Mouse (Mus musculus) heart, embryonic 13.5 days (tissue): Measurements from ENCODE around the gene Crxos. TPM values are rescaled to one million over a fixed set of nuclear protein-coding genes. Genes with fewer than 3 reads are reported as not detected.

Experiments used
- ATAC-seq: fragments of 200-750 bp; cut with Nextera tagmentation; 2 replicates; pipeline ENCODE4 v1.8.0; 2017; ENCODE audit warnings: moderate TSS enrichment; ENCODE audit not compliant: insufficient number of reproducible peaks, low FRiP score, low TSS enrichment; ENCODE audit errors: extremely low read depth
- H3K27ac ChIP-seq: fragments of 300-500 bp; sonication (generic); replicated peaks from 2 replicates; pipeline ENCODE4 v1.5.1; 2015; ENCODE audit warnings: moderate library complexity, mild to moderate bottlenecking, inconsistent platforms
- H3K27me3 ChIP-seq: fragments of 300-500 bp; sonication (generic); replicated peaks from 2 replicates; pipeline ENCODE4 v1.6.1; 2015; ENCODE audit warnings: mild to moderate bottlenecking, inconsistent platforms
- H3K36me3 ChIP-seq: fragments of 300-500 bp; sonication (generic); 2 replicates; pipeline ENCODE4 v1.6.1; 2015; ENCODE audit warnings: mild to moderate bottlenecking, inconsistent platforms
- H3K4me1 ChIP-seq: fragments of 300-500 bp; sonication (generic); 2 replicates; pipeline ENCODE4 v1.6.1; 2015; ENCODE audit warnings: inconsistent platforms
- H3K4me2 ChIP-seq: fragments of 300-500 bp; sonication (generic); 2 replicates; pipeline ENCODE4 v1.6.1; 2015; ENCODE audit warnings: inconsistent platforms, mild to moderate bottlenecking, moderate library complexity
- H3K4me3 ChIP-seq: fragments of 300-500 bp; sonication (generic); 2 replicates; pipeline ENCODE4 v1.5.1; 2015; ENCODE audit warnings: moderate library complexity, mild to moderate bottlenecking, inconsistent platforms
- H3K9ac ChIP-seq: fragments of 300-500 bp; sonication (generic); 2 replicates; pipeline ENCODE4 v1.6.1; 2015; ENCODE audit warnings: inconsistent platforms, mild to moderate bottlenecking, moderate library complexity
- H3K9me3 ChIP-seq: fragments of 300-500 bp; sonication (generic); 2 replicates; pipeline ENCODE4 v1.6.1; 2016; ENCODE audit warnings: inconsistent platforms
- WGBS: fragments of 180-500 bp; shearing (Covaris S2); methylation state at CpG from one replicate; pipeline ENCODE4 v1.1.7; 2015; ENCODE audit warnings: mixed read lengths; 5-methylcytosine and 5-hydroxymethylcytosine counted together
- polyA plus RNA-seq: library from polyadenylated mRNA; unstranded; fragments of >200 nt; fragmentation: Nextera tagmentation; extraction: Ambion mirVana; gene quantifications from 2 replicates; pipeline ENCODE4 v1.2.1, GENCODE M21; 2015

Crxos gene
- polyA plus RNA-seq, 1 experiment from 2014 or later: not detected

DNA sequence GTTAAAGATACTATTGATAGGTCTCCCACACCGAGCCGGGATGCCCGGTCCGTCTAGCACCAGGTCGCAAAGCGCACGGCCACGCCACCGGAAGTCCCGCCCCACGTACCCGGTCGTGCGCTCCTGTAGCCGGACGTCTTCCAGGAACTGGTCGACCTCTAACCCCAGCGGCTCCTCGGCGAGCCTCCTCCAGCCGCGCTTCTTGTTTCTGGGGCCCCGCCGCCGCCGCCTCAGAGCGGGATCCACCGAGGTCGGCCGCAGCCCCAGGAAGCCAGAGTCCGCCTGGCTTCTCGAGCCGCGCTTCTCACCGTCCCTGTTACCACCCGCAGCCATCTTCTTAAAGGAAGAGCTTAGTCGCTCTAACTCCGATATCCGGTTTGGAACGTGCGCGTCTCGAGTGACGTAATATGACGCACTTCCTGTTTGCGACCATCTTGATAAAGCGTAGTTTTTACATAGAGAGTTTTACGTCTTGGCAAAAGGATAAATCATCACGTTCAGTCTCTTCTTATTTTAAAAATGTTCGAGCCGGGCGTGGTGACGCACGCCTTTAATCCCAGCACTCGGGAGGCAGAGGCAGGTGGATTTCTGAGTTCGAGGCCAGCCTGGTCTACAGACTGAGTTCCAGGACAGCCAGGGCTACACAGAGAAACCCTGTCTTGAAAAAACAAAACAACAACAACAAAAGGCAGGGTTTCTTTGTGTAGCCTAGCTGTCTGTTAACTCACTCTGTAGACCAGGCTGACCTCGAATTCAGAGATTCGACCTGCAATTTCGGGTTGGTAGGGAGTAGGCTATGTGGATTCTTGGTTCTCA, 63.5 kb downstream of the Crxos start, which contains the start of gene Nop53:
Nop53 (minus strand) TSS at position 354 of the 816 bp plus-strand sequence.
- Histone ChIP-seq H3K4me2 (peak within 1 kb of the TSS; percentile 96), H3K27ac (peak within 1 kb of the TSS; percentile 95), H3K27me3 (no peaks in the 10 kb centered on the region), H3K9ac (peak within 1 kb of the TSS; percentile 91), H3K9me3 (no peaks in the 10 kb centered on the region), H3K4me1 (peaks cover 37% of the 10 kb centered on the region), H3K36me3 (peaks cover 54% of the 10 kb centered on the region), H3K4me3 (peak within 1 kb of the TSS; percentile 82)
- peak; percentile 78 for ATAC-seq
- 2% methylated on average over 59 of the region's 59 CpGs for WGBS

DNA sequence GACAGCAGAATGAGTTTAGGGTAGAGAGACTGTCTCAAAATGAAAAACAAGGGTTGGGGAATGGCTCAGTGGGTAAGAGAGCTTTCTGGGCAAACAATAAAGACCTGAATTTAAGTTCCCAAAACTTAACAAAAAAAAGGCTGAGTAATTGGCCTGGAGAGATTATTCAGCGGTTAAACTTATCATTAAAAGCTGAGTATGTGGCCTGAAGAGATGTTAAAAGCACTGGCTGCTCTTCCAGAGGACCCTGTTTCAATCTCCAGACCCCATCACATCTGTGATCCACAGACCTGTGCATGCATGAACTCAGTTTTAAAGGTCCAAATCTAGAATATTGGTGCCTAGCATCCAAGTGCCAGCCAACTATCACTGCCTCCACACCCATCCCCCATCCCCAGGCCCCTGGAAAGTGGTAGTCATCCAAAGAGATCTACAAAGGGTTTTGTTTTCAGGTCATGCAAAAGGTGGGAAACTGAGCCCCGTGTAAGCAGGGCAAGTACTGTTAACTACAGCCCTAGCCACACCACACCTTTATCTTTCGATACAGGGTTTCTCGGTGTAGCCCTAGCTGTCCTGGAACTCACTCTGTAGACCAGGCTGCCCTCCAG, 65.3 kb downstream of the Crxos start:
- Histone ChIP-seq H3K9ac (peak overlapping the region; percentile 79), H3K4me3 (no peak overlapping the region), H3K27ac (peak overlapping the region; percentile 77), H3K36me3 (peaks cover 53% of the 10 kb centered on the region), H3K4me2 (peak overlapping the region; percentile 73), H3K9me3 (no peaks in the 10 kb centered on the region), H3K27me3 (no peaks in the 10 kb centered on the region), H3K4me1 (peaks cover 43% of the 10 kb centered on the region)
- WGBS: 48% methylated on average over 4 of the region's 4 CpGs
- no peak for ATAC-seq

DNA sequence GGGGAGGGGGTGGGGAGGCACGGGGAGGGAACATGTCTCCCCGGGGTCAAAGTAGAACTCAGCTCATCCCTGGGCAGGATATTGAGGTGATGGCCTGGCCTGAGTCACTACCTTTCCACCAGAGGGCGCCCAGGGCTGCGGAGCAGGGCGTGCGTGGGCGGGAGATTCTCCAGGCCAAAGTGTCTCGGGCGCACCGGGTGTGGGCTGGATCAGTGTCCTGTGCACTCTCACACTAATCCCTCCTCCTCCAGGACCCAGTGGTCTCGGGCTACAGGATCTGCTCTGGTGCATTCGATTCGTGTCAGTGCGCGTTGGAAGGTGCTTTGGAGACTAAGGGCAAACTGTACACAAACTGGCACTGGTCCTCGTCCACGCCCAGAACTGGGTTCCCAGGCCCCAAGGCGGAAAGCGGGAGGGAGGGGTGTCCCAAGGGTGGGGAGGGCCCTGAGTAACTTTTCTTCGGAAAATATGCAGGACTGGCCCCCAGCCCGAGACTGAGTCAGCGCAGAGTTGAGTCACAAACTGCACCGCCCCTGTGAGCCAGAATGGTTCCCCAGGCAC, 66.0 kb downstream of the Crxos start:
- peak; percentile 64 for ATAC-seq
- 3% methylated on average over 23 of the region's 23 CpGs for WGBS
- H3K4me2 ChIP-seq: peak overlapping the region; percentile 73
- H3K9me3 ChIP-seq: no peaks in the 10 kb centered on the region
- peak overlapping the region; percentile 43 for H3K4me3 ChIP-seq
- H3K4me1 ChIP-seq: peaks cover 47% of the 10 kb centered on the region
- peak overlapping the region; percentile 79 for H3K9ac ChIP-seq
- peaks cover 53% of the 10 kb centered on the region for H3K36me3 ChIP-seq
- no peaks in the 10 kb centered on the region for H3K27me3 ChIP-seq
- H3K27ac ChIP-seq: peak overlapping the region; percentile 77

DNA sequence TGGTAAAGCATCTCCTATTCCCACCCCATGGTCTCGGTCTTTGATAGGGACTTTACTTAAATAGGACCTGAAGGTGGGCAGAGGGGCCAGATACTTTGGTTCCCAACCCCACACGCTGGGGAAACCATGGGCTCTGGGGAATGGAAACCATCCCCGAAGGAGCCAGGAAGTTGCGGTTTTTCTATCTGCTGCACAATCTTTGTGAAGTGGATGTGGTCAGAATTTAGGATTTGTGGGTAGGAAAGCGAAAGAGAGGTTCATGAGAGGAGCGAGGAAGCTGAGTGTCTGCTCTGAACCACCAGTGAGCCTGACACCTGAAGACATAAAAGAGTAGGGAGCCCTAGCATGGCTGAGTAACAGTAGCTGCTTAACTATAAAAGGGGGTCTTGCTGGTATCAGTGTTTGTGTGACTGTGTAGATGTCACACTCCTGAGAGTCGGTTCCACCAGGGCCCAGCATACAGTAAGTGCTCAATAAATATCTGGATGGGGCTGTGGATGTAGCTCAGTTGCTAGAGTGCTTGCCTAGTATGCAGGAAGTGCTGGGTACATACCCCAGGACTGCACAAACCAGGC, 66.9 kb downstream of the Crxos start:
- no peaks in the 10 kb centered on the region for H3K27me3 ChIP-seq
- peaks cover 44% of the 10 kb centered on the region for H3K4me1 ChIP-seq
- 77% methylated on average over 7 of the region's 7 CpGs for WGBS
- peak overlapping the region; percentile 73 for H3K4me2 ChIP-seq
- ATAC-seq: no peak
- H3K9ac ChIP-seq: peak overlapping the region; percentile 79
- H3K36me3 ChIP-seq: peaks cover 53% of the 10 kb centered on the region
- no peaks in the 10 kb centered on the region for H3K9me3 ChIP-seq
- H3K4me3 ChIP-seq: no peak overlapping the region
- H3K27ac ChIP-seq: peak overlapping the region; percentile 77

DNA sequence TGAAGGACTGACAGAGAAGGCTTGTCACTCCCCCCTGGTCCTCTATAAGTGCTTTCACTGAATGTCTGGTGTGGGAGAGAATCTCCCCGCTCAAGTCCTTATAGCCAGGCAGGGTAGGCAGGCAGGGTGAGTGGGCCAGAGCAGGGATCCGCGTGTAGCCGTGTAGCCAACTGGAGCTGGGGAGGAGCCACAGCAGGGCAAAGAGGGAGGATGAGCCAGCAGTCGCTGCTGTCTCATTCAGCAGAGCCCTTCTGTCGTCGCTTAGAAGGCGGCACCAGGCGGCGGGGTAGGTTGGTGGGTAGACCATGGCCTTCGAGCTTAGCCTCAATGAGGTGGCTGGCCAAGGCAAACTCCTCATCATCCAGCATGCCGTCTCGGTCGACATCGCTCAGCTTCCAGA, 67.6 kb downstream of the Crxos start:
- no peak for ATAC-seq
- H3K27me3 ChIP-seq: no peaks in the 10 kb centered on the region
- no peak overlapping the region for H3K4me3 ChIP-seq
- H3K9ac ChIP-seq: no peak overlapping the region
- WGBS: 78% methylated on average over 15 of the region's 15 CpGs
- H3K27ac ChIP-seq: no peak overlapping the region
- peaks cover 56% of the 10 kb centered on the region for H3K36me3 ChIP-seq
- no peaks in the 10 kb centered on the region for H3K9me3 ChIP-seq
- no peak overlapping the region for H3K4me2 ChIP-seq
- peaks cover 44% of the 10 kb centered on the region for H3K4me1 ChIP-seq

DNA sequence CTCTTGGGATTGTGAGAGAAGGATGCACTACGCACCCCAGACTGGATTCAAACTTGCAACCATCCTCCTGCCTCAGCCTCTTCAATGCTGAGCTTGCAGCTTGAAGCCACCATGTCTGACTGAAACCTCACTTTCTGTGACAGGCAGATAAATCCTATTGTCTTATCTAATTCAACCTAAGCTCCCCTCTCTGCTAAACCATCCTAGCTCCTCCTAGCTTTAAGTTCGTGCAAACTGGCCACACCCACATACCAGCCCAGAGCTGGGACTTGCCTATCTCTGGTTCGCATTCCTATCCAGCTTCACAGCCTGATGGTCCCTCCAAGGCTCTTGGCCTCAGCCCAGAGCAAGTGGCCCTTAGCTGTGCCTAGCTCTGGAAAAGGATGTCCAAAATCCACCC, 70.0 kb downstream of the Crxos start:
- peaks cover 52% of the 10 kb centered on the region for H3K4me1 ChIP-seq
- peaks cover 75% of the 10 kb centered on the region for H3K36me3 ChIP-seq
- no peak overlapping the region for H3K9ac ChIP-seq
- H3K4me2 ChIP-seq: no peak overlapping the region
- H3K9me3 ChIP-seq: no peaks in the 10 kb centered on the region
- ATAC-seq: no peak
- H3K27me3 ChIP-seq: peaks cover 2% of the 10 kb centered on the region
- H3K4me3 ChIP-seq: no peak overlapping the region
- H3K27ac ChIP-seq: no peak overlapping the region
- WGBS: 43% methylated on average over 3 of the region's 3 CpGs

Other genes with a start within 250 kb of the Crxos start
- gene Obox3, start 242.7 kb upstream of the Crxos start, polyA plus RNA-seq: not detected in 2 replicates
- gene Obox5, start 132.5 kb upstream of the Crxos start, polyA plus RNA-seq: not detected in 2 replicates
- not detected in 2 replicates for gene Obox6, start 42.9 kb upstream of the Crxos start, polyA plus RNA-seq
- not detected in 2 replicates for gene Crx, start 2.6 kb upstream of the Crxos start, polyA plus RNA-seq
- 667 and 720 TPM in 2 replicates for gene Selenow, start 39.8 kb downstream of the Crxos start, polyA plus RNA-seq
- 107 and 116 TPM in 2 replicates for gene Nop53, start 63.5 kb downstream of the Crxos start, polyA plus RNA-seq
- gene Ehd2, start 85.0 kb downstream of the Crxos start, polyA plus RNA-seq: 37.4 and 40.2 TPM in 2 replicates
- gene Bicra, start 165.3 kb downstream of the Crxos start, polyA plus RNA-seq: 4.6 and 5.0 TPM in 2 replicates
- 0.05 TPM in 1 of 2 replicates, not detected in the other for gene Zfp541, start 179.2 kb downstream of the Crxos start, polyA plus RNA-seq
- gene Napa, start 215.8 kb downstream of the Crxos start, polyA plus RNA-seq: 150 and 157 TPM in 2 replicates
- gene Kptn, start 237.3 kb downstream of the Crxos start, polyA plus RNA-seq: 31.8 and 35.0 TPM in 2 replicates
- 0.05 and 0.20 TPM in 2 replicates for gene Slc8a2, start 247.2 kb downstream of the Crxos start, polyA plus RNA-seq